Mouse (Mus musculus) ES-Bruce4 (cell line): ENCODE measurements at regions not wholly inside any gene's neighbourhood (a gene's known extent, or its start where the extent isn't known, plus 50 kb on each side); places are given as distances from the start of the nearest gene placed in this dataset.
"Not testable (repeated sequence)": the region's sequence is repeated elsewhere in the genome, so short reads cannot be mapped to it uniquely, and the experiment has no call there.

Experiments
- CTCF ChIP-seq: IDR thresholded peaks from one replicate; pipeline ENCODE4 v1.8.1; 2011; ENCODE audit warnings: low read depth, low read length
- EP300 ChIP-seq: IDR thresholded peaks from 2 replicates; pipeline ENCODE4 v1.6.1; 2011; ENCODE audit warnings: low read depth, low read length; ENCODE audit not compliant: insufficient read depth
- POLR2A ChIP-seq: IDR thresholded peaks from one replicate; pipeline ENCODE4 v1.8.1; 2011; ENCODE audit warnings: low read length; ENCODE audit not compliant: insufficient read depth

DNA sequence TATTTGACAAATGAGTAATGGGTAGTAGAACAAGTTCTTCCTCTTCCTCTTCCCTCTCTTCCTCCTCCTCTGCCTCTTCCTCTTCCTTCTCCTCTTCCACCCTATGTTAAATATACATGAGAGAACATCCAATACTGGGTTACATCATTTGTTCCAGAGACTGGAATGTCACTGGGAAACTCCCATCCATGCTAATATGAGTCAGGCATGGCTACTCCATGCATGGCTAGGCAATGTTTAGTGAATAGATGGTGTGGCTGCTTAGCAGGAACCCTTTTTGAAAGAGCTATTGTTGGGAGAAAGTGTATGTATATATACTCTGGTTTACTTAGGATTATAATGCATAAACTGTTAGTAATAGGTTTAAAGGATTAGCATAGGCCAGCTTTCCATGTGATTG, 554.3 kb upstream of the Sox11 start:
- TF ChIP-seq CTCF, POLR2A, EP300: not testable (repeated sequence)
